Mouse (Mus musculus) bone marrow macrophage, adult 2 months (primary cell): ENCODE measurements around the gene Pcbp2.

Experiments
- CTCF ChIP-seq: IDR thresholded peaks from 2 replicates; pipeline ENCODE4 v1.5.1; 2012; ENCODE audit warnings: low read depth, mild to moderate bottlenecking, low read length, moderate library complexity
- POLR2A ChIP-seq: IDR thresholded peaks from 2 replicates; pipeline ENCODE4 v1.6.1; 2012; ENCODE audit warnings: mild to moderate bottlenecking, low read depth, low read length, borderline replicate concordance

DNA sequence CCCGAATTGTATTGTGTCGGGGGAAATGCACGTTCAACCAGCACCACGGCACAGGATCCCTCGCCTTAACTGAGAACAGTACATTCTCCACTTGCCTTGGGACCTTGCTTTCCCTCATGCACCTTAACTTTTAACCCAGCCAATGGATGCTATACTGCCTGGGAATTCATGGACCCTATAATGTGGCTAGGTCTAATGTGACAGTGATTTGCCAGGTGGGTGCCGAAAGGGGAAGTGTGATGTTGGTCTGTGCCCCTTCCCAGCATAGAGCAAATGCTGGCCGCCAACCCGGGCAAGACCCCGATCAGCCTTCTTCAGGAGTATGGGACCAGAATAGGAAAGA is 48.5 kb downstream of the Pcbp2 start:
- TF ChIP-seq CTCF (no peak), POLR2A (no peak)
